Mouse (Mus musculus) lung, embryonic 14.5 days (tissue): Measurements from ENCODE around the gene Gm42791. TPM values are rescaled to one million over a fixed set of nuclear protein-coding genes. Genes with fewer than 3 reads are reported as not detected.

Source experiments
- ATAC-seq: fragments of 200-750 bp; cut with Nextera tagmentation; 2 replicates; pipeline ENCODE4 v1.8.0; 2017; ENCODE audit warnings: mild to moderate bottlenecking, moderate TSS enrichment, moderate library complexity; ENCODE audit not compliant: insufficient read depth
- DNase-seq: peaks from one replicate; pipeline ENCODE4 v3.0.0-alpha.2; 2015
- H3K27ac ChIP-seq: fragments of 300-500 bp; sonication (generic); 2 replicates; pipeline ENCODE4 v1.5.1; 2014; ENCODE audit warnings: low read depth, mild to moderate bottlenecking, moderate library complexity
- H3K27me3 ChIP-seq: fragments of 300-500 bp; sonication (generic); 2 replicates; pipeline ENCODE4 v1.6.1; 2014; ENCODE audit warnings: low read length, control low read depth; ENCODE audit not compliant: insufficient read depth
- H3K36me3 ChIP-seq: fragments of 300-500 bp; sonication (generic); 2 replicates; pipeline ENCODE4 v1.6.1; 2014; ENCODE audit warnings: control low read depth; ENCODE audit not compliant: insufficient read depth
- H3K4me1 ChIP-seq: fragments of 300-500 bp; sonication (generic); 2 replicates; pipeline ENCODE4 v1.6.1; 2014; ENCODE audit warnings: antibody characterized with exemption, control low read depth; ENCODE audit not compliant: insufficient read depth
- H3K4me2 ChIP-seq: fragments of 300-500 bp; sonication (generic); 2 replicates; pipeline ENCODE4 v1.6.1; 2014; ENCODE audit warnings: mild to moderate bottlenecking
- H3K4me3 ChIP-seq: fragments of 300-500 bp; sonication (generic); 2 replicates; pipeline ENCODE4 v1.5.1; 2014; ENCODE audit warnings: low read depth, low read length
- H3K9ac ChIP-seq: fragments of 300-500 bp; sonication (generic); 2 replicates; pipeline ENCODE4 v1.6.1; 2014
- H3K9me3 ChIP-seq: fragments of 300-500 bp; sonication (generic); 2 replicates; pipeline ENCODE4 v1.6.1; 2016; ENCODE audit warnings: low read depth, low read length, control low read depth
- CTCF ChIP-seq: IDR thresholded peaks from 2 replicates; pipeline ENCODE4 v1.5.1; 2016; ENCODE audit warnings: antibody characterized with exemption, low read depth
- WGBS: fragments of 180-500 bp; shearing (Covaris S2); extraction: QIAGEN DNeasy Blood & Tissue Kit; methylation state at CpG from one replicate; pipeline ENCODE4 v1.1.7; 2014; 5-methylcytosine and 5-hydroxymethylcytosine counted together
- polyA plus RNA-seq: library from polyadenylated mRNA; unstranded; fragments of >200 nt; fragmentation: Nextera tagmentation; extraction: Ambion mirVana; gene quantifications from 2 replicates; pipeline ENCODE4 v1.2.1, GENCODE M21; 2014

Gm42791 gene
- polyA plus RNA-seq, 1 experiment from 2014 or later: 0.58 TPM

- Histone ChIP-seq H3K27ac (peak overlapping the region; percentile 6; the same call in 1 of the 2 replicates), H3K4me3 (no peak overlapping the region)
These were observed 4.0 kb downstream of the Gm42791 start for GRCm38 (mm10) chr5:148990891-148991311.

GRCm38 (mm10) chr5:148989480-148989879 lies 5.5 kb downstream of the Gm42791 start:
- TF ChIP-seq CTCF: peak; percentile 60
- Histone ChIP-seq H3K4me3 (no peak overlapping the region), H3K27me3 (no peaks in the 10 kb centered on the region), H3K9me3 (peaks cover 3% of the 10 kb centered on the region; the same call in 1 of the 2 replicates), H3K9ac (no peak overlapping the region), H3K27ac (no peak overlapping the region), H3K36me3 (no peaks in the 10 kb centered on the region), H3K4me1 (no peaks in the 10 kb centered on the region), H3K4me2 (no peak overlapping the region)
- DNase-seq (no peak), ATAC-seq (no peak)
- 90% methylated on average over 7 of the region's 7 CpGs for WGBS

More at GRCm38 (mm10) chr5:148990891-148991311, 4.0 kb downstream of the Gm42791 start:
- DNase-seq (no peak), ATAC-seq (no peak)
- no peak overlapping the region for H3K4me2 ChIP-seq
- TF ChIP-seq CTCF: no peak
- peaks cover 4% of the 10 kb centered on the region; the same call in 1 of the 2 replicates for H3K4me1 ChIP-seq
- H3K9ac ChIP-seq: no peak overlapping the region
- H3K27me3 ChIP-seq: no peaks in the 10 kb centered on the region
- no peaks in the 10 kb centered on the region for H3K36me3 ChIP-seq
- H3K9me3 ChIP-seq: peaks cover 3% of the 10 kb centered on the region; the same call in 1 of the 2 replicates
- 43% methylated on average over 12 of the region's 12 CpGs for WGBS

- Histone ChIP-seq H3K4me2 (0 out of 2 replicates have a peak overlapping the region, but pooled peaks have one; percentile 15), H3K4me3 (no peak overlapping the region), H3K9ac (no peak overlapping the region), H3K27me3 (no peaks in the 10 kb centered on the region), H3K36me3 (no peaks in the 10 kb centered on the region), H3K27ac (no peak overlapping the region), H3K9me3 (peaks cover 13% of the 10 kb centered on the region; the same call in 1 of the 2 replicates), H3K4me1 (no peaks in the 10 kb centered on the region)
- ATAC-seq: no peak
- 45% methylated on average over 13 of the region's 13 CpGs for WGBS
- DNase-seq: no peak
- TF ChIP-seq CTCF: no peak
These were observed 10.0 kb downstream of the Gm42791 start for GRCm38 (mm10) chr5:148984961-148985360.

- H3K4me2 ChIP-seq: no peak overlapping the region
- no peak for ATAC-seq
- no peaks in the 10 kb centered on the region for H3K4me1 ChIP-seq
- no peak for TF ChIP-seq CTCF
- H3K36me3 ChIP-seq: no peaks in the 10 kb centered on the region
- no peaks in the 10 kb centered on the region for H3K27me3 ChIP-seq
- no peak for DNase-seq
- H3K9ac ChIP-seq: no peak overlapping the region
- H3K9me3 ChIP-seq: peaks cover 13% of the 10 kb centered on the region; the same call in 1 of the 2 replicates
- no peak overlapping the region for H3K4me3 ChIP-seq
- no peak overlapping the region for H3K27ac ChIP-seq
- WGBS: 95% methylated on average over 1 of the region's 1 CpGs
These were observed 11.3 kb downstream of the Gm42791 start for GRCm38 (mm10) chr5:148983696-148984095.

- H3K4me3 ChIP-seq: no peak overlapping the region
- H3K4me2 ChIP-seq: no peak overlapping the region
- H3K27me3 ChIP-seq: no peaks in the 10 kb centered on the region
- DNase-seq (no peak), ATAC-seq (no peak)
- TF ChIP-seq CTCF: 0 out of 2 replicates have a peak, but pooled peaks have one; percentile 5
- WGBS: 68% methylated on average over 12 of the region's 12 CpGs
- no peaks in the 10 kb centered on the region for H3K36me3 ChIP-seq
- no peak overlapping the region for H3K9ac ChIP-seq
- H3K4me1 ChIP-seq: no peaks in the 10 kb centered on the region
- H3K9me3 ChIP-seq: peaks cover 13% of the 10 kb centered on the region; the same call in 1 of the 2 replicates
- no peak overlapping the region for H3K27ac ChIP-seq
These were observed 11.8 kb downstream of the Gm42791 start for GRCm38 (mm10) chr5:148983108-148983664.

- no peak for DNase-seq
- H3K4me1 ChIP-seq: no peaks in the 10 kb centered on the region
- TF ChIP-seq CTCF: no peak
- H3K4me2 ChIP-seq: no peak overlapping the region
- H3K27me3 ChIP-seq: no peaks in the 10 kb centered on the region
- H3K36me3 ChIP-seq: no peaks in the 10 kb centered on the region
- no peak for ATAC-seq
- peaks cover 9% of the 10 kb centered on the region; the same call in 1 of the 2 replicates for H3K9me3 ChIP-seq
- no peak overlapping the region for H3K9ac ChIP-seq
- no peak overlapping the region for H3K4me3 ChIP-seq
- WGBS: 63% methylated on average over 7 of the region's 7 CpGs
- no peak overlapping the region for H3K27ac ChIP-seq
These were observed 12.6 kb downstream of the Gm42791 start for GRCm38 (mm10) chr5:148982396-148982795.

- DNase-seq (no peak), ATAC-seq (no peak)
- no peak for TF ChIP-seq CTCF
- Histone ChIP-seq H3K4me1 (no peaks in the 10 kb centered on the region), H3K9me3 (peaks cover 9% of the 10 kb centered on the region; the same call in 1 of the 2 replicates), H3K9ac (no peak overlapping the region), H3K4me3 (no peak overlapping the region), H3K4me2 (no peak overlapping the region), H3K36me3 (no peaks in the 10 kb centered on the region), H3K27me3 (no peaks in the 10 kb centered on the region), H3K27ac (no peak overlapping the region)
- 44% methylated on average over 6 of the region's 6 CpGs for WGBS
These were observed 14.3 kb downstream of the Gm42791 start for GRCm38 (mm10) chr5:148980607-148981006.
